Mouse (Mus musculus) MEL (cell line): ENCODE measurements at regions not wholly inside any gene's neighbourhood (a gene's known extent, or its start where the extent isn't known, plus 50 kb on each side); places are given as distances from the start of the nearest gene placed in this dataset.

Experiments used
- DNase-seq: peaks from one replicate; pipeline ENCODE4 v3.0.0; 2011; ENCODE audit warnings: low read depth, low spot score
- H3K27ac ChIP-seq: 2 replicates; pipeline ENCODE4 v1.5.1; 2012; ENCODE audit warnings: low read depth, mild to moderate bottlenecking, control low read depth, low read length, moderate library complexity; ENCODE audit not compliant: control insufficient read depth
- H3K27me3 ChIP-seq, 2 experiments: fragments of 150-350 bp in 1 of 2; sonication (generic) in 1 of 2; 2 replicates each; pipeline ENCODE4 v1.6.1; 2012; ENCODE audit warnings: low read length in 2 of 2, mild to moderate bottlenecking in 2 of 2, improper control_type of control experiment in 1 of 2, moderate library complexity in 1 of 2; ENCODE audit not compliant: insufficient read depth in 2 of 2, control insufficient read depth in 1 of 2
- H3K36me3 ChIP-seq, 2 experiments: 2 replicates each; pipeline ENCODE4 v1.6.1; 2012 to 2014; ENCODE audit warnings: low read length in 2 of 2, improper control_type of control experiment in 1 of 2, inconsistent platforms in 1 of 2, mild to moderate bottlenecking in 1 of 2; ENCODE audit not compliant: insufficient read depth in 2 of 2, control insufficient read depth in 1 of 2
- H3K4me1 ChIP-seq, 2 experiments: fragments of 150-350 bp in 1 of 2; sonication (generic) in 1 of 2; 2 replicates each; pipeline ENCODE4 v1.6.1; 2012; ENCODE audit warnings: low read length in 2 of 2, improper control_type of control experiment in 1 of 2, mild to moderate bottlenecking in 1 of 2; ENCODE audit not compliant: insufficient read depth in 2 of 2, control insufficient read depth in 1 of 2
- H3K4me3 ChIP-seq, 2 experiments: fragments of 150-350 bp in 1 of 2; sonication (generic) in 1 of 2; 2 replicates each; pipeline ENCODE4 v1.5.1; 2012; ENCODE audit warnings: low read depth in 2 of 2, low read length in 2 of 2, mild to moderate bottlenecking in 2 of 2, moderate library complexity in 2 of 2, control low read depth in 1 of 2, improper control_type of control experiment in 1 of 2; ENCODE audit not compliant: control insufficient read depth in 1 of 2, insufficient read depth in 1 of 2
- H3K79me2 ChIP-seq: 2 replicates; pipeline ENCODE4 v1.6.1; 2012; ENCODE audit warnings: mild to moderate bottlenecking, low read length, moderate library complexity; ENCODE audit not compliant: control insufficient read depth, poor library complexity, insufficient read depth
- H3K9ac ChIP-seq: 2 replicates; pipeline ENCODE4 v1.6.1; 2012; ENCODE audit warnings: low read depth, mild to moderate bottlenecking, control low read depth, low read length, moderate library complexity; ENCODE audit not compliant: control insufficient read depth, poor library complexity, severe bottlenecking
- H3K9me3 ChIP-seq: fragments of 150-350 bp; sonication (generic); replicated peaks from 2 replicates; pipeline ENCODE4 v1.6.1; 2012; ENCODE audit warnings: mild to moderate bottlenecking, low read length, improper control_type of control experiment, moderate library complexity; ENCODE audit not compliant: insufficient read depth
- BHLHE40 ChIP-seq: IDR thresholded peaks from 2 replicates; pipeline ENCODE4 v1.6.1; 2012; ENCODE audit warnings: low read depth, mild to moderate bottlenecking, inconsistent platforms, low read length, improper control_type of control experiment, borderline replicate concordance
- CHD1 ChIP-seq: IDR thresholded peaks from 2 replicates; pipeline ENCODE4 v1.6.1; 2012; ENCODE audit warnings: low read depth, mild to moderate bottlenecking, inconsistent platforms, low read length, improper control_type of control experiment
- E2F4 ChIP-seq: IDR thresholded peaks from 2 replicates; pipeline ENCODE4 v1.6.1; 2011; ENCODE audit warnings: low read depth, low read length, improper control_type of control experiment, borderline replicate concordance
- ETS1 ChIP-seq: IDR thresholded peaks from 2 replicates; pipeline ENCODE4 v1.6.1; 2012; ENCODE audit warnings: low read depth, mild to moderate bottlenecking, inconsistent platforms, low read length, improper control_type of control experiment, moderate library complexity
- HCFC1 ChIP-seq: IDR thresholded peaks from 2 replicates; pipeline ENCODE4 v1.6.1; 2012; ENCODE audit warnings: low read depth, mild to moderate bottlenecking, inconsistent platforms, low read length, improper control_type of control experiment, moderate library complexity
- KAT2A ChIP-seq: conservative IDR thresholded peaks from 2 replicates; pipeline ENCODE4 v1.6.1; 2012; ENCODE audit warnings: low read depth, low read length, improper control_type of control experiment, inconsistent platforms
- MAFK ChIP-seq: IDR thresholded peaks from 2 replicates; pipeline ENCODE4 v1.6.1; 2011; ENCODE audit warnings: low read depth, mild to moderate bottlenecking, low read length, improper control_type of control experiment, borderline replicate concordance
- MAZ ChIP-seq: IDR thresholded peaks from 2 replicates; pipeline ENCODE4 v1.6.1; 2012; ENCODE audit warnings: low read depth, mild to moderate bottlenecking, inconsistent platforms, low read length, improper control_type of control experiment
- MEF2A ChIP-seq: IDR thresholded peaks from 2 replicates; pipeline ENCODE4 v1.6.1; 2014; ENCODE audit warnings: low read depth, mild to moderate bottlenecking, inconsistent platforms, low read length, improper control_type of control experiment; ENCODE audit not compliant: poor library complexity, insufficient replicate concordance, severe bottlenecking; ENCODE audit errors: extremely low read depth
- MXI1 ChIP-seq: IDR thresholded peaks from 2 replicates; pipeline ENCODE4 v1.6.1; 2011; ENCODE audit warnings: mild to moderate bottlenecking, low read depth, low read length, improper control_type of control experiment
- MYC ChIP-seq: IDR thresholded peaks from 2 replicates; pipeline ENCODE4 v1.6.1; 2011; ENCODE audit warnings: low read depth, mild to moderate bottlenecking, low read length, improper control_type of control experiment, moderate library complexity
- POLR2AphosphoS2 ChIP-seq: IDR thresholded peaks from 2 replicates; pipeline ENCODE4 v1.6.1; 2011; ENCODE audit warnings: low read length, improper control_type of control experiment
- TBP ChIP-seq: IDR thresholded peaks from 2 replicates; pipeline ENCODE4 v1.8.0; 2011; ENCODE audit warnings: low read depth, low read length, improper control_type of control experiment
- UBTF ChIP-seq: IDR thresholded peaks from 2 replicates; pipeline ENCODE4 v1.6.1; 2012; ENCODE audit warnings: low read depth, mild to moderate bottlenecking, inconsistent platforms, low read length, improper control_type of control experiment, moderate library complexity, borderline replicate concordance; ENCODE audit not compliant: insufficient read depth
- USF2 ChIP-seq, 2 experiments: IDR thresholded peaks; 2 replicates each; pipeline ENCODE4 v1.6.1; 2011 to 2012; ENCODE audit warnings: improper control_type of control experiment in 2 of 2, low read length in 2 of 2, borderline replicate concordance in 1 of 2, inconsistent platforms in 1 of 2, low read depth in 1 of 2, mild to moderate bottlenecking in 1 of 2; ENCODE audit not compliant: insufficient read depth in 1 of 2
- ZMIZ1 ChIP-seq: IDR thresholded peaks from 2 replicates; pipeline ENCODE4 v1.6.1; 2012; ENCODE audit warnings: low read depth, mild to moderate bottlenecking, inconsistent platforms, low read length, improper control_type of control experiment, moderate library complexity

- no peak for TF ChIP-seq ETS1
- no peak for TF ChIP-seq MXI1
- TF ChIP-seq MYC = no peak
- no peaks in the 10 kb centered on the region for H3K4me1 ChIP-seq
- no peak overlapping the region for H3K9ac ChIP-seq
- H3K36me3 ChIP-seq = no peaks in the 10 kb centered on the region
- H3K4me3 ChIP-seq = no peak overlapping the region
- H3K27ac ChIP-seq = no peak overlapping the region
- H3K79me2 ChIP-seq = no peaks in the 10 kb centered on the region
- no peaks in the 10 kb centered on the region for H3K9me3 ChIP-seq
- DNase-seq = no peak
- H3K27me3 ChIP-seq = peaks cover 2 to 6% of the 10 kb centered on the region in 2 experiments; a peak in 3 of 4 replicates
These were observed 165.9 kb downstream of the Slc39a8 start for GRCm38 (mm10) chr3:135990814-135991454.

DNA sequence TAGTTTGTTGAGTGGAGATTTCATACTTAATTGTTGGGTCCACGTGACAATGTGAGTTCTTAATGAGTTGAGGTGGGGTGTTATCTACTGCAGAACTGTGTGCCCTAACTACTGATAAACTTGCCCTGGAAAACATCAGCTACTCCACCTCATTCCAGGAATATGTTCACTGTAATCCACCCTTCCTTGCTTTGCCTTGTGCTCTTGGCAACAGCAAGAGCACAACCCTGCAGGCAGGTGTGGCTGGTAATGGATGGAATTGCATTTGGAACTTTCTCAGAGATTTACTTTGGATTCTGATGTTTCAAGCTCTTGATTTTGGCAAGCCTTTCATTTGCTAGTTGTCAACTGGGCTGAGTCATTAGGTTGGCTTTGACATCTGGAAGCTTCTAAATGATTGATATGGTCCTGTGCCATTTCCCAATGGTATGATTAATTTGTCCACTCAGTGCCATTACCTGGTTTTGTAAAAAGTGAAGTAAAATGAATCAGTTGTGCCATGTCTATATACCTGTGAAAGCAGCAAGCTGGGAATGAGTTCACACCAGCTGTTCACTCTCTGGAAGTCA is 175.6 kb downstream of the Slc39a8 start:
- H3K27ac ChIP-seq = no peak overlapping the region
- no peaks in the 10 kb centered on the region for H3K27me3 ChIP-seq
- TF ChIP-seq TBP (no peak), HCFC1 (no peak), ETS1 (no peak), KAT2A (no peak), MAFK (no peak), ZMIZ1 (no peak), E2F4 (no peak), POLR2AphosphoS2 (no peak), UBTF (no peak), BHLHE40 (no peak), CHD1 (no peak), MEF2A (no peak), MAZ (no peak), USF2 (IDR thresholded peaks at IDR 0.05; ENCODE audit: borderline replicate concordance in 1 of 2, insufficient read depth in 1 of 2, low read depth in 1 of 2, low read length in 2 of 2) (no peak)
- no peak overlapping the region for H3K4me3 ChIP-seq
- no peaks in the 10 kb centered on the region for H3K9me3 ChIP-seq
- no peaks in the 10 kb centered on the region for H3K4me1 ChIP-seq
- H3K36me3 ChIP-seq = no peaks in the 10 kb centered on the region
- H3K79me2 ChIP-seq = no peaks in the 10 kb centered on the region
- DNase-seq = no peak
- no peak overlapping the region for H3K9ac ChIP-seq
